Mouse (Mus musculus) testis, adult 2 months (tissue): ENCODE measurements around the gene Dnajb2. TPM values are rescaled to one million over a fixed set of nuclear protein-coding genes. Genes with fewer than 3 reads are reported as not detected.
A peak's percentile ranks its signal among the peaks of the same experiment; 100 is the strongest.

Experiments used
- H3K27ac ChIP-seq: fragments of 200-500 bp; 2 replicates; pipeline ENCODE4 v1.5.1; 2012; ENCODE audit warnings: low read depth, low read length; ENCODE audit not compliant: control insufficient read depth, insufficient read depth
- H3K27me3 ChIP-seq: fragments of 200-500 bp; 2 replicates; pipeline ENCODE4 v1.6.1; 2012; ENCODE audit warnings: mild to moderate bottlenecking, low read length, moderate library complexity; ENCODE audit not compliant: control insufficient read depth, insufficient read depth
- H3K36me3 ChIP-seq: fragments of 200-500 bp; 2 replicates; pipeline ENCODE4 v1.6.1; 2012; ENCODE audit warnings: mild to moderate bottlenecking, low read length; ENCODE audit not compliant: control insufficient read depth, insufficient read depth
- H3K4me1 ChIP-seq: fragments of 200-500 bp; 2 replicates; pipeline ENCODE4 v1.6.1; 2012; ENCODE audit warnings: low read length; ENCODE audit not compliant: control insufficient read depth, insufficient read depth
- H3K4me3 ChIP-seq: fragments of 200-500 bp; 2 replicates; pipeline ENCODE4 v1.5.1; 2012; ENCODE audit warnings: low read depth, mild to moderate bottlenecking, low read length, moderate library complexity, mixed read lengths; ENCODE audit not compliant: control insufficient read depth
- CTCF ChIP-seq: fragments of 200-500 bp; IDR thresholded peaks from 2 replicates; pipeline ENCODE4 v1.5.1; 2012; ENCODE audit warnings: low read depth, mild to moderate bottlenecking, inconsistent platforms, low read length, moderate library complexity; ENCODE audit not compliant: control insufficient read depth, insufficient read depth, insufficient replicate concordance
- POLR2A ChIP-seq: fragments of 200-500 bp; IDR thresholded peaks from 2 replicates; pipeline ENCODE4 v1.6.1; 2012; ENCODE audit warnings: low read depth, mild to moderate bottlenecking, inconsistent platforms, low read length, moderate library complexity; ENCODE audit not compliant: control insufficient read depth
- polyA plus RNA-seq: library from polyadenylated mRNA; depleted of rRNA; stranded (reverse); fragments of >200 nt; gene quantifications from 2 replicates; pipeline ENCODE4 v1.2.3, GENCODE M21; 2012

Dnajb2 gene
- polyA plus RNA-seq, 1 experiment, result 298 TPM

DNA sequence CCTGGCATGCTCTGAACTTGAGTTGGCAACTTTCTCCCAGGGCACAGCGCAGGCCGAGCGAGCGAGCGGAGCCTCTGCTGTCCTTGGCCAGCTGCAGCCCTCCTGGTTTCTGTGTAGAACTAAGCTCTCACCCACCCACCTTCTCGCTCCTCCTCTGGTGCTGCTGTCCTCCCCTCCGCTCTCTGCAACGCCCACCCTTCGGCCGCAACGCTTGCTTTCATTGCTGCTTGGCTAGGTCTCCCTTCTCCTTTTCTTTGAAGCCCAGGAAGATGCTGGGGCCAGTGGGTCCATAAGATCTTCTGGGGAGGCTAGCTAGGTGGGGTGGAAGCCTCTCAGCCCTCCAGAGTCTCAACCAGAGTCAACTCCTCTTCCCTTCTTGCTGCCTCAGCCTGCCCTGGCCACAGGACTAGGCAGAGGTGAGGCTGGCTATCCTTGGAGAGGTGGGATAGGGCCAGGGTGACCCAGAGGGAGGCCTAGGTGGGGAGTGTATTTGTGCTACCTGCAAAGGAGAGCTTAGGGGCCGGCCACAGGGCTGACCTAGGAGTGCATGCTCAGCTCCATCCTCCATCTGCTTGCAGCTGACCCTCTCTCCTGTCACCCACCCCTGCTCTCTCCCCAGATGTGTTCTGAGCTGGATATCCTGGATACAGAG lies 8.1 kb downstream of the Dnajb2 start:
- no peak overlapping the region for H3K27ac ChIP-seq
- TF ChIP-seq CTCF, result no peak
- no peak overlapping the region for H3K4me3 ChIP-seq
- no peaks in the 10 kb centered on the region for H3K27me3 ChIP-seq
- H3K4me1 ChIP-seq, result no peaks in the 10 kb centered on the region
- peaks cover 2% of the 10 kb centered on the region; the same call in 1 of the 2 replicates for H3K36me3 ChIP-seq

DNA sequence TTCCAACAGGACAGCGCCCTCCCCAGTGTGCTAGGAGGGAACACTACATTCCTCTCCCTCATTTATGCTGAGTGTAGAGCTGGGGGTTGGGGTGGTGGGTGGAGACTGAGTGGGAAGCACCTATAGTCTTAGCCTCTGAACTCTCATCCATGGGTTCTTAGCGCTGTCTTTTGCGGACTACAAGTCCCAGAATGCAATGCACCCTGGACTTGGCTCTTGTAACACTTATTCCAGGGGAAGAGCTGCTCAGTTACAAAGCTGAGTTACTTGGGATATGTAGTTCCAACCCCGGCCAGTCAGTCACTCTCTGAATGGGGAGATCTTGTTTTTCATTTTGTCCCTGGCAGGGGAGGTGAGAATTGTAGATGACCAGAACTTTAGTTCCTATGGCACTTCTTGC lies 8.6 kb downstream of the Dnajb2 start:
- Histone ChIP-seq H3K36me3 (peaks cover 2% of the 10 kb centered on the region; the same call in 1 of the 2 replicates), H3K4me1 (no peaks in the 10 kb centered on the region), H3K27me3 (no peaks in the 10 kb centered on the region), H3K4me3 (no peak overlapping the region), H3K27ac (no peak overlapping the region)
- TF ChIP-seq CTCF (no peak), POLR2A (no peak)

- H3K27me3 ChIP-seq, result no peaks in the 10 kb centered on the region
- H3K27ac ChIP-seq, result no peak overlapping the region
- no peaks in the 10 kb centered on the region for H3K36me3 ChIP-seq
- H3K4me1 ChIP-seq, result peaks cover 7% of the 10 kb centered on the region
- TF ChIP-seq CTCF, result no peak
- TF ChIP-seq POLR2A, result no peak
- no peak overlapping the region for H3K4me3 ChIP-seq
Observed at GRCm38 (mm10) chr1:75247071-75247930, 11.1 kb downstream of the Dnajb2 start.

- Histone ChIP-seq H3K27ac (no peak overlapping the region), H3K36me3 (no peaks in the 10 kb centered on the region)
- TF ChIP-seq POLR2A (no peak), CTCF (no peak)
Observed at GRCm38 (mm10) chr1:75248041-75248772, 12.0 kb downstream of the Dnajb2 start.

GRCm38 (mm10) chr1:75250498-75250897 lies 14.3 kb downstream of the Dnajb2 start:
- no peak overlapping the region for H3K4me3 ChIP-seq
- TF ChIP-seq POLR2A (no peak), CTCF (no peak)
- H3K27me3 ChIP-seq, result no peaks in the 10 kb centered on the region
- no peak overlapping the region for H3K27ac ChIP-seq
- peaks cover 18% of the 10 kb centered on the region for H3K4me1 ChIP-seq
- H3K36me3 ChIP-seq, result no peaks in the 10 kb centered on the region

More at GRCm38 (mm10) chr1:75248041-75248772, 12.0 kb downstream of the Dnajb2 start:
- Histone ChIP-seq H3K27me3 (no peaks in the 10 kb centered on the region), H3K4me3 (no peak overlapping the region), H3K4me1 (peaks cover 13% of the 10 kb centered on the region)

GRCm38 (mm10) chr1:75251112-75251970 lies 15.1 kb downstream of the Dnajb2 start:
- peaks cover 18% of the 10 kb centered on the region for H3K4me1 ChIP-seq
- TF ChIP-seq POLR2A (no peak), CTCF (peak; percentile 83)
- peak overlapping the region; percentile 80 for H3K4me3 ChIP-seq
- no peaks in the 10 kb centered on the region for H3K27me3 ChIP-seq
- no peak overlapping the region for H3K27ac ChIP-seq
- no peaks in the 10 kb centered on the region for H3K36me3 ChIP-seq
